Mouse (Mus musculus) CH12.LX (cell line): ENCODE results near the gene Vps37c. TPM values are rescaled to one million over a fixed set of nuclear protein-coding genes. Genes with fewer than 3 reads are reported as not detected.

Experiments
- DNase-seq: peaks from one replicate; pipeline ENCODE4 v3.0.0-alpha.2; 2013; ENCODE audit errors: extremely low read depth
- H3K27ac ChIP-seq: 2 replicates; pipeline ENCODE4 v1.5.1; 2012; ENCODE audit warnings: low read depth, mild to moderate bottlenecking, control low read depth, moderate library complexity; ENCODE audit not compliant: insufficient read depth
- H3K27me3 ChIP-seq: replicated peaks from 2 replicates; pipeline ENCODE3; 2012; ENCODE audit warnings: inconsistent platforms
- H3K36me3 ChIP-seq, 2 experiments: replicated peaks in 1 of 2; 2 replicates each; pipeline versions ENCODE3 to v1.6.1; 2012; ENCODE audit warnings: inconsistent platforms in 1 of 2, low read length in 1 of 2, mild to moderate bottlenecking in 1 of 2, mixed read lengths in 1 of 2, moderate library complexity in 1 of 2; ENCODE audit not compliant: control insufficient read depth in 1 of 2, insufficient read depth in 1 of 2
- H3K4me1 ChIP-seq, 2 experiments: 2 replicates each; pipeline ENCODE4 v1.6.1; 2012; ENCODE audit warnings: inconsistent platforms in 1 of 2, moderate library complexity in 1 of 2; ENCODE audit not compliant: insufficient read depth in 2 of 2, control insufficient read depth in 1 of 2
- H3K4me2 ChIP-seq: 2 replicates; pipeline ENCODE4 v1.6.1; 2012; ENCODE audit warnings: low read depth, mild to moderate bottlenecking, control low read depth; ENCODE audit not compliant: poor library complexity, insufficient read depth, severe bottlenecking
- H3K4me3 ChIP-seq, 3 experiments: fragments of 150-350 bp in 1 of 3; sonication (generic) in 1 of 3; replicated peaks in 1 of 3; 2 replicates each; pipeline versions ENCODE3 to v1.5.1; 2011 to 2012; ENCODE audit warnings: low read depth in 2 of 3, low read length in 2 of 3, mild to moderate bottlenecking in 2 of 3, moderate library complexity in 2 of 3, control low read depth in 1 of 3, improper control_type of control experiment in 1 of 3, inconsistent platforms in 1 of 3, mixed read lengths in 1 of 3; ENCODE audit not compliant: poor library complexity in 1 of 3
- H3K79me2 ChIP-seq: replicated peaks from 2 replicates; pipeline ENCODE4 v1.6.1; 2012; ENCODE audit warnings: mild to moderate bottlenecking, moderate library complexity; ENCODE audit not compliant: control insufficient read depth, poor library complexity, insufficient read depth, severe bottlenecking; ENCODE audit errors: extremely low read depth
- H3K9ac ChIP-seq: 2 replicates; pipeline ENCODE4 v1.6.1; 2012; ENCODE audit warnings: low read depth, mild to moderate bottlenecking, control low read depth, moderate library complexity; ENCODE audit not compliant: insufficient read depth
- H3K9me3 ChIP-seq: replicated peaks from 2 replicates; pipeline ENCODE3; 2012; ENCODE audit warnings: low read length, inconsistent platforms, mixed read lengths
- BHLHE40 ChIP-seq: IDR thresholded peaks from 2 replicates; pipeline ENCODE4 v1.6.1; 2011; ENCODE audit warnings: mild to moderate bottlenecking, low read depth, low read length, improper control_type of control experiment
- CHD1 ChIP-seq: IDR thresholded peaks from 2 replicates; pipeline ENCODE4 v1.6.1; 2012; ENCODE audit warnings: low read depth, low read length, improper control_type of control experiment, inconsistent platforms
- CHD2 ChIP-seq: IDR thresholded peaks from 2 replicates; pipeline ENCODE4 v1.6.1; 2011; ENCODE audit warnings: low read length, improper control_type of control experiment
- CTCF ChIP-seq, 2 experiments: IDR thresholded peaks in 1 of 2; conservative IDR thresholded peaks in 1 of 2; 2 replicates each; pipeline ENCODE4 v1.5.1; 2011 to 2012; ENCODE audit warnings: low read depth in 2 of 2, low read length in 2 of 2, improper control_type of control experiment in 1 of 2, inconsistent platforms in 1 of 2, mild to moderate bottlenecking in 1 of 2, moderate library complexity in 1 of 2
- E2F4 ChIP-seq: IDR thresholded peaks from 2 replicates; pipeline ENCODE4 v1.6.1; 2011; ENCODE audit warnings: low read depth, low read length, improper control_type of control experiment; ENCODE audit not compliant: insufficient replicate concordance
- ELF1 ChIP-seq: IDR thresholded peaks from 2 replicates; pipeline ENCODE4 v1.6.1; 2014; ENCODE audit warnings: low read depth, mild to moderate bottlenecking, inconsistent platforms, low read length, improper control_type of control experiment
- EP300 ChIP-seq: IDR thresholded peaks from 2 replicates; pipeline ENCODE4 v1.6.1; 2011; ENCODE audit warnings: low read length, improper control_type of control experiment
- ETS1 ChIP-seq: conservative IDR thresholded peaks from 2 replicates; pipeline ENCODE4 v1.6.1; 2012; ENCODE audit warnings: low read depth, mild to moderate bottlenecking, inconsistent platforms, low read length, improper control_type of control experiment, moderate library complexity
- GABPA ChIP-seq: IDR thresholded peaks from 2 replicates; pipeline ENCODE4 v1.6.1; 2012; ENCODE audit warnings: low read depth, low read length, improper control_type of control experiment, inconsistent platforms; ENCODE audit not compliant: insufficient replicate concordance
- HCFC1 ChIP-seq: IDR thresholded peaks from 2 replicates; pipeline ENCODE4 v1.6.1; 2012; ENCODE audit warnings: low read depth, mild to moderate bottlenecking, inconsistent platforms, low read length, improper control_type of control experiment
- IRF4 ChIP-seq: IDR thresholded peaks from 2 replicates; pipeline ENCODE4 v1.6.1; 2014; ENCODE audit warnings: low read depth, mild to moderate bottlenecking, inconsistent platforms, low read length, improper control_type of control experiment
- JUND ChIP-seq: conservative IDR thresholded peaks from 2 replicates; pipeline ENCODE4 v1.6.1; 2011; ENCODE audit warnings: low read depth, low read length, improper control_type of control experiment
- KAT2A ChIP-seq: IDR thresholded peaks from 2 replicates; pipeline ENCODE4 v1.6.1; 2012; ENCODE audit warnings: low read length, improper control_type of control experiment, inconsistent platforms; ENCODE audit not compliant: insufficient replicate concordance
- MAFK ChIP-seq: IDR thresholded peaks from 2 replicates; pipeline ENCODE4 v1.6.1; 2011; ENCODE audit warnings: low read length, improper control_type of control experiment; ENCODE audit not compliant: insufficient replicate concordance
- MAZ ChIP-seq: IDR thresholded peaks from 2 replicates; pipeline ENCODE4 v1.6.1; 2012; ENCODE audit warnings: low read depth, mild to moderate bottlenecking, inconsistent platforms, low read length, improper control_type of control experiment, moderate library complexity
- MEF2A ChIP-seq: IDR thresholded peaks from 2 replicates; pipeline ENCODE4 v1.6.1; 2014; ENCODE audit warnings: low read depth, mild to moderate bottlenecking, inconsistent platforms, low read length, improper control_type of control experiment, borderline replicate concordance
- MXI1 ChIP-seq: IDR thresholded peaks from 2 replicates; pipeline ENCODE4 v1.6.1; 2011; ENCODE audit warnings: mild to moderate bottlenecking, low read depth, low read length, improper control_type of control experiment
- NELFE ChIP-seq: IDR thresholded peaks from 2 replicates; pipeline ENCODE4 v1.6.1; 2011; ENCODE audit warnings: low read depth, low read length, improper control_type of control experiment
- NRF1 ChIP-seq: IDR thresholded peaks from 2 replicates; pipeline ENCODE4 v1.6.1; 2014; ENCODE audit warnings: low read depth, mild to moderate bottlenecking, inconsistent platforms, low read length, improper control_type of control experiment, moderate library complexity
- PAX5 ChIP-seq: IDR thresholded peaks from 2 replicates; pipeline ENCODE4 v1.6.1; 2012; ENCODE audit warnings: low read length, inconsistent platforms, mixed read lengths
- POLR2A ChIP-seq: IDR thresholded peaks from 2 replicates; pipeline ENCODE4 v1.6.1; 2011; ENCODE audit warnings: low read depth, mild to moderate bottlenecking, improper control_type of control experiment, low read length
- POLR2AphosphoS2 ChIP-seq: IDR thresholded peaks from 2 replicates; pipeline ENCODE4 v1.6.1; 2011; ENCODE audit warnings: low read depth, low read length, improper control_type of control experiment
- RAD21 ChIP-seq: IDR thresholded peaks from 2 replicates; pipeline ENCODE4 v1.6.1; 2011; ENCODE audit warnings: low read depth, mild to moderate bottlenecking, low read length, improper control_type of control experiment, moderate library complexity
- SIN3A ChIP-seq: IDR thresholded peaks from 2 replicates; pipeline ENCODE4 v1.6.1; 2012; ENCODE audit warnings: low read length, improper control_type of control experiment, inconsistent platforms
- SMC3 ChIP-seq: IDR thresholded peaks from 2 replicates; pipeline ENCODE4 v1.6.1; 2011; ENCODE audit warnings: low read depth, low read length, improper control_type of control experiment
- TBP ChIP-seq: conservative IDR thresholded peaks from 2 replicates; pipeline ENCODE4 v1.6.1; 2011; ENCODE audit warnings: low read depth, low read length, improper control_type of control experiment
- TCF12 ChIP-seq: IDR thresholded peaks from 2 replicates; pipeline ENCODE4 v1.6.1; 2014; ENCODE audit warnings: low read depth, mild to moderate bottlenecking, inconsistent platforms, low read length, improper control_type of control experiment
- UBTF ChIP-seq: IDR thresholded peaks from 2 replicates; pipeline ENCODE4 v1.6.1; 2012; ENCODE audit warnings: low read depth, mild to moderate bottlenecking, inconsistent platforms, low read length, improper control_type of control experiment, moderate library complexity
- USF1 ChIP-seq: IDR thresholded peaks from 2 replicates; pipeline ENCODE4 v1.6.1; 2014; ENCODE audit warnings: low read depth, mild to moderate bottlenecking, inconsistent platforms, low read length, improper control_type of control experiment
- USF2 ChIP-seq: conservative IDR thresholded peaks from 2 replicates; pipeline ENCODE4 v1.6.1; 2011; ENCODE audit warnings: low read depth, low read length, improper control_type of control experiment
- ZC3H11A ChIP-seq: IDR thresholded peaks from 2 replicates; pipeline ENCODE4 v1.6.1; 2012; ENCODE audit warnings: low read depth, mild to moderate bottlenecking, inconsistent platforms, low read length, improper control_type of control experiment
- ZNF384 ChIP-seq: IDR thresholded peaks from 2 replicates; pipeline ENCODE4 v1.6.1; 2012; ENCODE audit warnings: low read depth, low read length, improper control_type of control experiment, inconsistent platforms
- dilution Hi-C: fragments of 300-500 bp; cut with MboI; formaldehyde crosslinking; loops from 2 replicates; pipeline ENCODE4 v1.14.3; 2020; ENCODE audit warnings: low sequenced_read_pairs; ENCODE audit not compliant: extremely low pct_unique_long_range_greater_than_20kb, extremely low pct_ligation_motif_present
- in situ Hi-C: fragments of 300-500 bp; cut with MboI; formaldehyde crosslinking; loops from 3 replicates; pipeline ENCODE4 v1.14.3; 2019; ENCODE audit warnings: low sequenced_read_pairs, low pct_ligation_motif_present, low pct_unique_long_range_greater_than_20kb, mixed read lengths
- polyA plus RNA-seq: library from polyadenylated mRNA; unstranded; fragments of >175 nt; gene quantifications from 2 replicates; pipeline ENCODE4 v1.2.1, GENCODE M21; 2012; ENCODE audit warnings: low read depth; ENCODE audit not compliant: insufficient read length
- total RNA-seq, 2 experiments: library from RNA; depleted of rRNA; stranded (reverse); fragments of 300-350 nt in 1 of 2; fragments of >200 nt in 1 of 2; gene quantifications; 2 replicates each; pipeline ENCODE4 v1.2.3; 2012 to 2014

Gene Vps37c
- total and polyA plus RNA-seq, 3 experiments: 6.2 to 13.0 (median 9.5) TPM

DNA sequence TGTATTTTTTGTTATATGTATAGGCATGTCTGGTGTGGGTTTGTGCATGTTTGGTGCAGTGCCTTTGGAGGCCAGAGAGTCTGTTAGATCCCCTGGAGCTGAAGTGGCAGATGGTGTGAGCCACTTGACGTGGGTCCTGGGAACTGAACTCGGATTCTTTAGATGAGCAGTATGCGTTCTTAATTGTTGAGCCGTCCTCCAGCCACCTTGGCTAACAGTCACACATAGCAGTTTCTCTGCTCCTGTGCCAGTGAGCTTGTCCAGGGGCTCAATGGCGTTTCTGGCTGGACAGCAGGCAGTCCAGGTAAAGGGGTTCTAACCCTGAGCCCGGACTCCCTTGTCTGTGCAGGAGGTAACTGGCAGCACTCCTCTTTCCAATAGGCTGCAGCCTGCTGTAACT is 20.4 kb downstream of the Vps37c start:
- peaks cover 48 to 84% of the 10 kb centered on the region in 2 experiments for H3K36me3 ChIP-seq
- H3K79me2 ChIP-seq: peaks cover 3% of the 10 kb centered on the region
- no peak for DNase-seq
- in situ Hi-C loops: loop anchor here (5.0 kb wide), 1 partner anchor 37 kb away; no protein-coding TSS in a partner anchor
- TF ChIP-seq MAFK: no peak
- dilution Hi-C loops: no loop called here
- H3K27me3 ChIP-seq: no peaks in the 10 kb centered on the region
- no peak overlapping the region for H3K9ac ChIP-seq
- no peak overlapping the region for H3K4me2 ChIP-seq
- peaks cover 7 to 22% of the 10 kb centered on the region in 2 experiments; a peak in 3 of 4 replicates for H3K4me1 ChIP-seq
- H3K9me3 ChIP-seq: no peaks in the 10 kb centered on the region
- H3K27ac ChIP-seq: no peak overlapping the region
- no peak overlapping the region for H3K4me3 ChIP-seq

DNA sequence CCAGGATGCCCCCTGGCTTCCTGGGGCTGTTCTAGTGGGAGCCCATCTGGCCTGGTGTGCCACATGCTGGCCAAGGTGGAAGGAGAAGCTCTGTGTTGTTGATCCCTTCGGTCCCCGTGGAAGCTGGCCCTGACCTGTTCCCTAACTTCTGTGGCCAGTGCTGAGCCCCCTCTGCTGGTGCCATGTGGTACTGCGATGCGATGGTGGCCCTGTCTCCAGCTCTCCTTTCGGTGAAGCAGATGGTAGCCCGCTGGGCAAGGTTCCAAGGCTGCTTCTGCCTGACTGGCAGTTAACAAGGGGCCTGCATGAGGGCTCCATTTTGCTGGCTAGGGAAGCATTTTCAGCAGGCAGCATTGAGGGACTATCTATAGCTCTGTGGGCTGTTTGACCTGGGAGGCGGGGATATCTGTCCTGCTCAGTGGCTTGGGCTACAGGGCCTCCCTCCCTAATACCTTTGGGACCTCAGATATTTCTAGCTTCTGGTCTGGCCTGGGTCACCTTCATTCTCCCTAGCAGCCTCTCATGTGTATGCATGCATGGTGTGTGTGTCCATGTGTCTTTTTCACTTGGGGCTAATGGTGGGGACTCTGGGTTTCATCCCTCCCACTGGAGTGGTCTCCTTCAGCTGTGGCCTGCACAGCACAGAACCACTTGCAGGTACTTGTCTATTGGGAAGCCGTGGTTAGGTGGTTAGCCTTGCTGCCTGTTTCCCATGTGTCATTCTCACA is 21.0 kb downstream of the Vps37c start:
- peak; percentile 72 for DNase-seq
- in situ Hi-C loops: loop anchor here (5.0 kb wide), 1 partner anchor 37 kb away; no protein-coding TSS in a partner anchor
- Histone ChIP-seq H3K27ac (no peak overlapping the region), H3K36me3 (peaks cover 54 to 90% of the 10 kb centered on the region in 2 experiments), H3K79me2 (no peaks in the 10 kb centered on the region), H3K4me3 (no peak overlapping the region), H3K9ac (no peak overlapping the region), H3K27me3 (no peaks in the 10 kb centered on the region), H3K9me3 (no peaks in the 10 kb centered on the region), H3K4me1 (peaks cover 7 to 22% of the 10 kb centered on the region in 2 experiments; a peak in 3 of 4 replicates), H3K4me2 (no peak overlapping the region)
- dilution Hi-C loops: no loop called here
- TF ChIP-seq RAD21: peak; percentile 83
- peak; percentile 29; the same call in 1 of the 2 replicates for TF ChIP-seq NELFE
- no peak for TF ChIP-seq POLR2AphosphoS2
- TF ChIP-seq PAX5: no peak
- TF ChIP-seq NRF1: 0 out of 2 replicates have a peak, but pooled peaks have one; percentile 24
- TF ChIP-seq ZC3H11A: peak; percentile 53; the same call in 1 of the 2 replicates
- no peak for TF ChIP-seq USF1
- TF ChIP-seq MEF2A: 0 out of 2 replicates have a peak, but pooled peaks have one; percentile 34
- TF ChIP-seq SIN3A: no peak
- no peak for TF ChIP-seq TBP
- TF ChIP-seq TCF12: no peak
- no peak for TF ChIP-seq POLR2A
- no peak for TF ChIP-seq EP300
- no peak for TF ChIP-seq JUND
- peak; percentile 36; the same call in 1 of the 2 replicates for TF ChIP-seq IRF4
- no peak for TF ChIP-seq MXI1
- no peak for TF ChIP-seq USF2
- TF ChIP-seq CTCF (conservative IDR thresholded peaks at IDR 0.05 in 1 of 2, IDR thresholded peaks at IDR 0.05 in 1 of 2; ENCODE audit: low read depth in 2 of 2, low read length in 2 of 2): peak; percentile 84 to 96
- no peak for TF ChIP-seq HCFC1
- no peak for TF ChIP-seq KAT2A
- peak; percentile 95 for TF ChIP-seq SMC3
- no peak for TF ChIP-seq ELF1
- no peak for TF ChIP-seq ETS1
- no peak for TF ChIP-seq CHD2
- no peak for TF ChIP-seq ZNF384
- TF ChIP-seq MAZ: no peak
- TF ChIP-seq E2F4: no peak
- TF ChIP-seq UBTF: no peak
- no peak for TF ChIP-seq CHD1
- TF ChIP-seq BHLHE40: no peak
- TF ChIP-seq GABPA: no peak
